Comparison of ENCODE assay signal across 8 mouse cellular contexts in the genomic region with DNA sequence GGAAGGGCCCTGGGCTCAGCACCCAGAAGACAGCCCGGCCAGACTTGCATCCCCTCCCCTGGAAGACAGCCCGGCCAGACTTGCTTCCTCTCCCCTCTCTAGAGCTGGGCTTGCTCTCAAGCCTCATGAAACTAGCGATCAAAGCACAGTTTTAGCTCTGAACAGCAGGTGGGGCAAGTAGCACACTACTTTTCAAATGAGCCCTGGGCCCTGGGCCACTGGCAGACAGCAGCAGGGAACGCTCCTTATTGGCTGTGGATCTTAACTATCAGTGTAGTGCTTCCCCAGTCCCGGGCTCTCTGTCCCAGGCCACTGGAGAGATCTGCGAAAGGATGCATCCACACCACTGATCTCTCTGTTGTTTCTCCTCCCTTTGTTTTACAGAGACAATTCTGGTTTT. TPM values are rescaled to one million over a fixed set of nuclear protein-coding genes. Genes with fewer than 3 reads are reported as not detected.
DNase-seq lines count a peak whose midpoint lies in the region; ATAC-seq and TF ChIP-seq lines count a peak whose summit lies in the region.

No protein-coding gene starts in this region.

- peak; percentile 33; the same call in 1 of the 2 replicates for TF ChIP-seq CTCF in bone marrow, adult 2 months (IDR thresholded peaks at IDR 0.05; ENCODE audit: control insufficient read depth, insufficient read depth, low read length)
- TF ChIP-seq CTCF in midbrain, postnatal 0 days (IDR thresholded peaks at IDR 0.05) = peak; percentile 87

- peak; percentile 50 to 58 for DNase-seq in B cell, adult 2 months
- peak; percentile 89 for DNase-seq in embryonic facial prominence, embryonic 14.5 days (ENCODE audit: low spot score)
- peak; percentile 72 for DNase-seq in heart, adult 8-10 months (ENCODE audit: low spot score)
- peak; percentile 51 to 78 for DNase-seq in kidney, adult 8-10 months
- peak; percentile 86 for DNase-seq in midbrain, postnatal 0 days (ENCODE audit: low spot score)
- DNase-seq in spleen, postnatal 14 days (ENCODE audit: low spot score in 2 of 2) = peak; percentile 19 to 40

- no peaks in the 10 kb centered on the region for H3K4me1 ChIP-seq in bone marrow, adult 2 months (ENCODE audit: control insufficient read depth, insufficient read depth, low read length)
- H3K4me1 ChIP-seq in embryonic facial prominence, embryonic 14.5 days (ENCODE audit: control insufficient read depth, insufficient read depth, low read length) = no peaks in the 10 kb centered on the region
- H3K4me1 ChIP-seq in limb, embryonic 13.5 days = 0 out of 2 replicates have a peak, but pooled peaks cover 8% of the 10 kb centered on the region
- no peaks in the 10 kb centered on the region for H3K4me1 ChIP-seq in midbrain, postnatal 0 days (ENCODE audit: insufficient read depth, low read length)

- peak; percentile 93 for ATAC-seq in embryonic facial prominence, embryonic 14.5 days (ENCODE audit: low read depth)
- ATAC-seq in limb, embryonic 13.5 days (ENCODE audit: low FRiP score, low read depth) = peak; percentile 86
- peak; percentile 87 for ATAC-seq in midbrain, postnatal 0 days (ENCODE audit: low FRiP score)

- H3K4me3 ChIP-seq in bone marrow, adult 2 months (replicated peaks; ENCODE audit: control insufficient read depth, low read depth, low read length) = no peak overlapping the region
- H3K4me3 ChIP-seq in embryonic facial prominence, embryonic 14.5 days (ENCODE audit: low read depth, low read length) = no peak overlapping the region
- no peak overlapping the region for H3K4me3 ChIP-seq in limb, embryonic 13.5 days
- no peak overlapping the region for H3K4me3 ChIP-seq in midbrain, postnatal 0 days (ENCODE audit: low read depth, low read length)

- no peak overlapping the region for H3K9ac ChIP-seq in embryonic facial prominence, embryonic 14.5 days (ENCODE audit: low read depth, low read length)
- peak overlapping the region; percentile 8; the same call in 1 of the 2 replicates for H3K9ac ChIP-seq in limb, embryonic 13.5 days
- no peak overlapping the region for H3K9ac ChIP-seq in midbrain, postnatal 0 days (replicated peaks; ENCODE audit: low read length, poor library complexity, severe bottlenecking)

- H3K27me3 ChIP-seq in embryonic facial prominence, embryonic 14.5 days (replicated peaks; ENCODE audit: control insufficient read depth, insufficient read depth, low read length) = no peaks in the 10 kb centered on the region
- no peaks in the 10 kb centered on the region for H3K27me3 ChIP-seq in limb, embryonic 13.5 days
- H3K27me3 ChIP-seq in midbrain, postnatal 0 days (ENCODE audit: insufficient read depth, low read length) = no peaks in the 10 kb centered on the region

- no peak for TF ChIP-seq POLR2A in bone marrow, adult 2 months (IDR thresholded peaks at IDR 0.05; ENCODE audit: borderline replicate concordance, control insufficient read depth, low read depth, low read length)

- H3K9me3 ChIP-seq in embryonic facial prominence, embryonic 14.5 days (ENCODE audit: control insufficient read depth, low read length) = no peaks in the 10 kb centered on the region
- no peaks in the 10 kb centered on the region for H3K9me3 ChIP-seq in limb, embryonic 13.5 days
- H3K9me3 ChIP-seq in midbrain, postnatal 0 days (ENCODE audit: low read length) = no peaks in the 10 kb centered on the region

- H3K4me2 ChIP-seq in embryonic facial prominence, embryonic 14.5 days (ENCODE audit: low read depth, low read length) = no peak overlapping the region
- 0 out of 2 replicates have a peak overlapping the region, but pooled peaks have one; percentile 16 for H3K4me2 ChIP-seq in limb, embryonic 13.5 days (replicated peaks)
- H3K4me2 ChIP-seq in midbrain, postnatal 0 days (ENCODE audit: low read depth, low read length, poor library complexity, severe bottlenecking) = no peak overlapping the region

- no peaks in the 10 kb centered on the region for H3K36me3 ChIP-seq in embryonic facial prominence, embryonic 14.5 days (ENCODE audit: control insufficient read depth, insufficient read depth, low read length)
- no peaks in the 10 kb centered on the region for H3K36me3 ChIP-seq in limb, embryonic 13.5 days
- no peaks in the 10 kb centered on the region for H3K36me3 ChIP-seq in midbrain, postnatal 0 days (ENCODE audit: insufficient read depth, low read length)

- 8% methylated on average over 6 of the region's 6 CpGs for WGBS in bone marrow, adult 2 months
- 7% methylated on average over 6 of the region's 6 CpGs for WGBS in embryonic facial prominence, embryonic 14.5 days
- WGBS in limb, embryonic 13.5 days = 4% methylated on average over 6 of the region's 6 CpGs
- 5% methylated on average over 6 of the region's 6 CpGs for WGBS in midbrain, postnatal 0 days

- H3K27ac ChIP-seq in bone marrow, adult 2 months (ENCODE audit: control insufficient read depth, insufficient read depth, low read depth, low read length, poor library complexity) = no peak overlapping the region
- no peak overlapping the region for H3K27ac ChIP-seq in embryonic facial prominence, embryonic 14.5 days (replicated peaks; ENCODE audit: low read depth, low read length)
- no peak overlapping the region for H3K27ac ChIP-seq in limb, embryonic 13.5 days
- H3K27ac ChIP-seq in midbrain, postnatal 0 days (ENCODE audit: low read depth, low read length) = no peak overlapping the region

RNA-seq across cellular contexts. Expression of a gene that starts 8.4 kb away (rescaled TPM):
- polyA plus RNA-seq in bone marrow, adult 2 months (2011; ENCODE audit: insufficient read depth, insufficient read length, low replicate concordance, missing spikeins) = 8.0 and 11.1 TPM in 2 replicates
- 6.1 and 7.4 TPM in 2 replicates for polyA plus RNA-seq in embryonic facial prominence, embryonic 14.5 days (2014; fragmentation: Nextera tagmentation; extraction: Ambion mirVana)
- total RNA-seq in heart, adult 8-10 months (2022) = 10 to 100 TPM; 16.7 to 19.1 (median 18.9) TPM
- 6.1 and 6.8 TPM in 2 replicates for polyA plus RNA-seq in limb, embryonic 13.5 days (2015; fragmentation: Nextera tagmentation; extraction: Ambion mirVana)
- 6.7 and 8.9 TPM in 2 replicates for total RNA-seq in midbrain, postnatal 0 days (2014; rRNA removed)
- 2.8 and 3.5 TPM in 2 replicates for polyA plus RNA-seq in midbrain, postnatal 0 days (2015; fragmentation: Nextera tagmentation; extraction: Ambion mirVana)

RNA-seq across cellular contexts. Expression of a gene that starts 20.6 kb away (rescaled TPM):
- polyA plus RNA-seq in bone marrow, adult 2 months (2011; ENCODE audit: insufficient read depth, insufficient read length, low replicate concordance, missing spikeins) = not detected in 2 replicates
- 0.14 TPM in 1 of 2 replicates, not detected in the other for polyA plus RNA-seq in embryonic facial prominence, embryonic 14.5 days (2014; fragmentation: Nextera tagmentation; extraction: Ambion mirVana)
- not detected for total RNA-seq in heart, adult 8-10 months (2022)
- not detected in 2 replicates for polyA plus RNA-seq in limb, embryonic 13.5 days (2015; fragmentation: Nextera tagmentation; extraction: Ambion mirVana)
- 7.6 and 7.7 TPM in 2 replicates for total RNA-seq in midbrain, postnatal 0 days (2014; rRNA removed)
- polyA plus RNA-seq in midbrain, postnatal 0 days (2015; fragmentation: Nextera tagmentation; extraction: Ambion mirVana) = 2.7 and 3.1 TPM in 2 replicates

RNA-seq across cellular contexts. Expression of a gene that starts 46.4 kb away (rescaled TPM):
- 2.9 and 4.7 TPM in 2 replicates for polyA plus RNA-seq in bone marrow, adult 2 months (2011; ENCODE audit: insufficient read depth, insufficient read length, low replicate concordance, missing spikeins)
- 20.5 and 21.9 TPM in 2 replicates for polyA plus RNA-seq in embryonic facial prominence, embryonic 14.5 days (2014; fragmentation: Nextera tagmentation; extraction: Ambion mirVana)
- 10 to 100 TPM; 15.8 to 17.0 (median 16.4) TPM for total RNA-seq in heart, adult 8-10 months (2022)
- polyA plus RNA-seq in limb, embryonic 13.5 days (2015; fragmentation: Nextera tagmentation; extraction: Ambion mirVana) = 15.5 and 17.0 TPM in 2 replicates
- 16.8 and 19.5 TPM in 2 replicates for total RNA-seq in midbrain, postnatal 0 days (2014; rRNA removed)
- polyA plus RNA-seq in midbrain, postnatal 0 days (2015; fragmentation: Nextera tagmentation; extraction: Ambion mirVana) = 33.1 and 33.5 TPM in 2 replicates

Comparison
In these comparisons a context has a peak if more than half of its experiments do, and no peak if none do; other contexts are left out.
1. DNase-seq: peak in every context shown above with its lines; median percentile 89 in embryonic facial prominence, embryonic 14.5 days; 86 in midbrain, postnatal 0 days; 72 in heart, adult 8-10 months; 64 in kidney, adult 8-10 months; 54 in B cell, adult 2 months; 30 in spleen, postnatal 14 days.